Mouse (Mus musculus) ES-E14 (cell line): ENCODE measurements at regions not wholly inside any gene's neighbourhood (a gene's known extent, or its start where the extent isn't known, plus 50 kb on each side); places are given as distances from the start of the nearest gene placed in this dataset.

Experiments
- DNase-seq: peaks from one replicate; pipeline ENCODE4 v3.0.0-alpha.2; 2013; ENCODE audit warnings: low read depth, low spot score
- H3K27ac ChIP-seq: 2 replicates; pipeline ENCODE4 v1.5.1; 2012; ENCODE audit warnings: low read depth, mild to moderate bottlenecking, low read length, moderate library complexity, mixed read lengths; ENCODE audit not compliant: poor library complexity, insufficient read depth, severe bottlenecking
- H3K36me3 ChIP-seq: 2 replicates; pipeline ENCODE4 v1.6.1; 2012; ENCODE audit warnings: mild to moderate bottlenecking, low read length, moderate library complexity, mixed read lengths; ENCODE audit not compliant: control insufficient read depth, poor library complexity, insufficient read depth, severe bottlenecking
- H3K4me1 ChIP-seq, 2 experiments: fragments of 150-350 bp in 1 of 2; sonication (generic) in 1 of 2; 2 replicates each; pipeline ENCODE4 v1.6.1; 2012; ENCODE audit warnings: low read length in 2 of 2, mild to moderate bottlenecking in 1 of 2, mixed read lengths in 1 of 2; ENCODE audit not compliant: control insufficient read depth in 2 of 2, insufficient read depth in 2 of 2, poor library complexity in 1 of 2
- H3K4me3 ChIP-seq, 2 experiments: fragments of 150-350 bp in 1 of 2; sonication (generic) in 1 of 2; 2 replicates each; pipeline ENCODE4 v1.5.1; 2012; ENCODE audit warnings: low read length in 2 of 2, low read depth in 1 of 2, mild to moderate bottlenecking in 1 of 2, mixed read lengths in 1 of 2; ENCODE audit not compliant: insufficient read depth in 1 of 2, poor library complexity in 1 of 2, severe bottlenecking in 1 of 2
- H3K9ac ChIP-seq: 2 replicates; pipeline ENCODE4 v1.6.1; 2012; ENCODE audit warnings: low read depth, mild to moderate bottlenecking, low read length, mixed read lengths; ENCODE audit not compliant: poor library complexity, insufficient read depth, severe bottlenecking
- H3K9me3 ChIP-seq: fragments of 150-350 bp; sonication (generic); 2 replicates; pipeline ENCODE4 v1.6.1; 2012; ENCODE audit warnings: low read depth, mild to moderate bottlenecking, low read length; ENCODE audit not compliant: control insufficient read depth, insufficient read depth
- CHD2 ChIP-seq: IDR thresholded peaks from 2 replicates; pipeline ENCODE4 v1.6.1; 2014; ENCODE audit warnings: mild to moderate bottlenecking, low read depth, low read length, inconsistent platforms
- HCFC1 ChIP-seq: IDR thresholded peaks from 2 replicates; pipeline ENCODE4 v1.6.1; 2012; ENCODE audit warnings: low read length, inconsistent platforms, borderline replicate concordance; ENCODE audit not compliant: insufficient read depth
- MAFK ChIP-seq: IDR thresholded peaks from 2 replicates; pipeline ENCODE4 v1.6.1; 2014; ENCODE audit warnings: mild to moderate bottlenecking, low read depth, low read length, inconsistent platforms; ENCODE audit not compliant: insufficient read depth
- ZC3H11A ChIP-seq: IDR thresholded peaks from 2 replicates; pipeline ENCODE4 v1.6.1; 2012; ENCODE audit warnings: low read depth, mild to moderate bottlenecking, inconsistent platforms, low read length, borderline replicate concordance
- ZNF384 ChIP-seq: IDR thresholded peaks from 2 replicates; pipeline ENCODE4 v1.6.1; 2012; ENCODE audit warnings: low read depth, low read length, inconsistent platforms
- in situ Hi-C, 2 experiments: fragments of 600-800 bp; cut with MboI; formaldehyde crosslinking; loops; one replicate each; pipeline ENCODE4 v1.15.1; 2025; ENCODE audit warnings: low sequenced_read_pairs in 2 of 2, inconsistent platforms in 1 of 2; ENCODE audit not compliant: unreplicated experiment in 2 of 2

GRCm38 (mm10) chr4:142578536-142578935 is 339.3 kb upstream of the Kazn start:
- no peaks in the 10 kb centered on the region for H3K9me3 ChIP-seq
- H3K9ac ChIP-seq, result no peak overlapping the region
- H3K36me3 ChIP-seq, result no peaks in the 10 kb centered on the region
- DNase-seq, result no peak
- no peak overlapping the region for H3K27ac ChIP-seq
- TF ChIP-seq ZNF384 (no peak), HCFC1 (no peak), ZC3H11A (no peak), MAFK (no peak), CHD2 (no peak)
- H3K4me1 ChIP-seq, result no peaks in the 10 kb centered on the region
- in situ Hi-C loops, result no loop called here
- no peak overlapping the region for H3K4me3 ChIP-seq

- in situ Hi-C loops, result no loop called here
- no peaks in the 10 kb centered on the region for H3K4me1 ChIP-seq
- no peak for DNase-seq
- H3K27ac ChIP-seq, result no peak overlapping the region
- no peaks in the 10 kb centered on the region for H3K9me3 ChIP-seq
- TF ChIP-seq ZC3H11A (no peak), CHD2 (no peak), HCFC1 (no peak), ZNF384 (no peak), MAFK (no peak)
- H3K36me3 ChIP-seq, result no peaks in the 10 kb centered on the region
- no peak overlapping the region for H3K9ac ChIP-seq
- no peak overlapping the region for H3K4me3 ChIP-seq
Observed at GRCm38 (mm10) chr4:142577519-142577918, 338.3 kb upstream of the Kazn start.

GRCm38 (mm10) chr4:142574528-142574927 is 335.3 kb upstream of the Kazn start:
- no peak for DNase-seq
- Histone ChIP-seq H3K27ac (no peak overlapping the region), H3K9ac (no peak overlapping the region), H3K4me3 (no peak overlapping the region), H3K4me1 (no peaks in the 10 kb centered on the region), H3K36me3 (no peaks in the 10 kb centered on the region), H3K9me3 (no peaks in the 10 kb centered on the region)
- TF ChIP-seq HCFC1 (no peak), MAFK (no peak), CHD2 (no peak), ZC3H11A (no peak)
- in situ Hi-C loops, result no loop called here

GRCm38 (mm10) chr4:142570712-142571111 is 331.5 kb upstream of the Kazn start:
- TF ChIP-seq ZNF384 (no peak), ZC3H11A (no peak), HCFC1 (no peak), MAFK (no peak)
- in situ Hi-C loops, result no loop called here

GRCm38 (mm10) chr4:142568556-142568955 is 329.4 kb upstream of the Kazn start:
- Histone ChIP-seq H3K27ac (no peak overlapping the region), H3K4me3 (no peak overlapping the region), H3K9me3 (no peaks in the 10 kb centered on the region), H3K4me1 (no peaks in the 10 kb centered on the region), H3K36me3 (no peaks in the 10 kb centered on the region), H3K9ac (no peak overlapping the region)
- in situ Hi-C loops, result no loop called here
- TF ChIP-seq HCFC1 (no peak), MAFK (no peak), ZC3H11A (no peak), ZNF384 (no peak), CHD2 (no peak)
- DNase-seq, result no peak

More at GRCm38 (mm10) chr4:142570712-142571111, 331.5 kb upstream of the Kazn start:
- no peaks in the 10 kb centered on the region for H3K9me3 ChIP-seq
- no peak overlapping the region for H3K27ac ChIP-seq
- DNase-seq, result no peak
- H3K4me3 ChIP-seq, result no peak overlapping the region
- no peaks in the 10 kb centered on the region for H3K4me1 ChIP-seq
- H3K9ac ChIP-seq, result no peak overlapping the region
- H3K36me3 ChIP-seq, result no peaks in the 10 kb centered on the region
